Mouse (Mus musculus): ENCODE results near the gene Otulinl.

GRCm38 (mm10) chr15:27697632-27698031 lies 16.3 kb upstream of the Otulinl start:
- TF ChIP-seq GATA2 (IDR thresholded peaks at IDR 0.05; ENCODE audit: borderline replicate concordance, low read depth, low read length) = no peak
- TF ChIP-seq CTCF (IDR thresholded peaks at IDR 0.05; ENCODE audit: low read depth, low read length) = no peak
- no peak for TF ChIP-seq GATA1 (IDR thresholded peaks at IDR 0.05; ENCODE audit: borderline replicate concordance, low read length)
- no peak for TF ChIP-seq TAL1 (conservative IDR thresholded peaks at IDR 0.05; ENCODE audit: low read depth, low read length)
- no peak for TF ChIP-seq POLR2AphosphoS5 (IDR thresholded peaks at IDR 0.05; ENCODE audit: insufficient replicate concordance, low read depth, low read length)
